Mouse (Mus musculus): ENCODE results near the gene Prr5l.

DNA sequence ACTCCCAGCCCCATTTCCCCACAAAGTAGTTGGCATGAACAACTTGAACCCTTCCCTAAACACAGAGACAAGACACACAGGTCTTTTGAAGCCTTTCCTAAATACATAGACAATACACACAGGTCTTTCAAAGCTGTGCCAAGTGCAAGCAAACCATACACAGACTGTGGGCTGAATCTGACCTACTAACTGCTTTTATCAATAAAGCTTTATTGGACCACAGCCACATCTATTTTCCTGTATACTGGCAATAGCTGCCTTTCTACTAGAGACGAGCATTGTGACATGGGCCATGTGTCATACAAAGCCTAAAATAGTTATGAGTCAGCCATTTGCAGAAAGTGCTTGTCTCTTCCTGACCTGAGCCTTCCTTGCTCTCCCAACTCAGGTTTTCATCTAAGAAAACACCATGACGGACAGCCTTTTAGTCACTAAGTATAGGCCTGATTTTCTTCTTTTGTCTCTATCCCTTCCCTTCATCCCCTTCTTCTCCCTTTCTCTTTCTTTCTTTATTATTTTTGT is 56.6 kb downstream of the Prr5l start:
- TF ChIP-seq CTCF (IDR thresholded peaks at IDR 0.05; ENCODE audit: low read depth): no peak
- no peak for TF ChIP-seq EP300 (IDR thresholded peaks at IDR 0.05; ENCODE audit: low read depth)
